Mouse (Mus musculus): ENCODE data around the gene Kcnj8. TPM values are rescaled to one million over a fixed set of nuclear protein-coding genes. Genes with fewer than 3 reads are reported as not detected.

Kcnj8 gene
- polyA plus RNA-seq, 1 experiment from 2014 or later = 21.0 TPM

DNA sequence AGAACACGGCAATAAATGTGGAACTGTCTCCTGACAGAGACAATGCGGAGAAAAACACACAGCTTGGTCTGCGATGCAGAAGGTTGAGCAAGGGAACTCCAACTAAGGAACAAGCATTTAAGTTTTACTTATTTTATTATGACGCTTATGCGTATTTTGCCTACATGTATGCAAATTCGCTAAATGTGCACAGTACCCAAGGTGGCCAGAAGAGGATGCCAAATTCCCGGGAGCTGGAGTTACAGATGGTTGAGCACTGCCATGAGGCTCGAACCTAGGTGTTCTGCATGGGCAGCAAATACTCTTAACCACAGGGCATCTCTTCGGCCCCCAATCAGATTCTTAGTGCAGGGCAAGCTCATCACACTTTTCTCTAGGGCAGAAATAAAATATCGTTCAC is 13.3 kb downstream of the Kcnj8 start:
- Histone ChIP-seq H3K4me1 (ENCODE audit: control insufficient read depth, insufficient read depth, low read length) (no peaks in the 10 kb centered on the region), H3K4me2 (replicated peaks; ENCODE audit: low read depth, low read length) (no peak overlapping the region), H3K27ac (ENCODE audit: low read depth, low read length) (no peak overlapping the region), H3K36me3 (ENCODE audit: control insufficient read depth, insufficient read depth, low read length) (no peaks in the 10 kb centered on the region), H3K9ac (ENCODE audit: low read depth, low read length) (no peak overlapping the region), H3K4me3 (ENCODE audit: low read length) (no peak overlapping the region), H3K27me3 (ENCODE audit: control insufficient read depth, insufficient read depth, low read length) (no peaks in the 10 kb centered on the region), H3K9me3 (ENCODE audit: control insufficient read depth, low read length) (no peaks in the 10 kb centered on the region)
- 78% methylated on average over 10 of the region's 10 CpGs for WGBS
- no peak for ATAC-seq (ENCODE audit: low FRiP score, low TSS enrichment)

GRCm38 (mm10) chr6:142555988-142556387 is 15.4 kb downstream of the Kcnj8 start:
- no peaks in the 10 kb centered on the region for H3K9me3 ChIP-seq (ENCODE audit: control insufficient read depth, low read length)
- H3K27me3 ChIP-seq (ENCODE audit: control insufficient read depth, insufficient read depth, low read length) = no peaks in the 10 kb centered on the region
- 57% methylated on average over 1 of the region's 1 CpGs for WGBS
- H3K4me3 ChIP-seq (ENCODE audit: low read length) = no peak overlapping the region
- H3K9ac ChIP-seq (ENCODE audit: low read depth, low read length) = no peak overlapping the region
- no peaks in the 10 kb centered on the region for H3K36me3 ChIP-seq (ENCODE audit: control insufficient read depth, insufficient read depth, low read length)
- H3K4me2 ChIP-seq (replicated peaks; ENCODE audit: low read depth, low read length) = no peak overlapping the region
- H3K4me1 ChIP-seq (ENCODE audit: control insufficient read depth, insufficient read depth, low read length) = 0 out of 2 replicates have a peak, but pooled peaks cover 7% of the 10 kb centered on the region
- no peak overlapping the region for H3K27ac ChIP-seq (ENCODE audit: low read depth, low read length)
- ATAC-seq (ENCODE audit: low FRiP score, low TSS enrichment) = no peak

GRCm38 (mm10) chr6:142551482-142551881 is 19.9 kb downstream of the Kcnj8 start:
- Histone ChIP-seq H3K9ac (ENCODE audit: low read depth, low read length) (no peak overlapping the region), H3K4me2 (replicated peaks; ENCODE audit: low read depth, low read length) (no peak overlapping the region), H3K27me3 (ENCODE audit: control insufficient read depth, insufficient read depth, low read length) (no peaks in the 10 kb centered on the region), H3K4me3 (ENCODE audit: low read length) (no peak overlapping the region), H3K4me1 (ENCODE audit: control insufficient read depth, insufficient read depth, low read length) (0 out of 2 replicates have a peak, but pooled peaks cover 10% of the 10 kb centered on the region), H3K36me3 (ENCODE audit: control insufficient read depth, insufficient read depth, low read length) (no peaks in the 10 kb centered on the region), H3K27ac (ENCODE audit: low read depth, low read length) (peak overlapping the region; percentile 73; the same call in 1 of the 2 replicates), H3K9me3 (ENCODE audit: control insufficient read depth, low read length) (no peaks in the 10 kb centered on the region)
- ATAC-seq (ENCODE audit: low FRiP score, low TSS enrichment) = 0 out of 2 replicates have a peak, but pooled peaks have one; percentile 55
- WGBS = 49% methylated on average over 4 of the region's 4 CpGs

GRCm38 (mm10) chr6:142550871-142551270 is 20.5 kb downstream of the Kcnj8 start:
- H3K27ac ChIP-seq (ENCODE audit: low read depth, low read length) = peak overlapping the region; percentile 73; the same call in 1 of the 2 replicates

GRCm38 (mm10) chr6:142548377-142548776 is 23.0 kb downstream of the Kcnj8 start:
- WGBS = 82% methylated on average over 2 of the region's 2 CpGs
- no peak overlapping the region for H3K4me3 ChIP-seq (ENCODE audit: low read length)
- ATAC-seq (ENCODE audit: low FRiP score, low TSS enrichment) = no peak

More at GRCm38 (mm10) chr6:142550871-142551270, 20.5 kb downstream of the Kcnj8 start:
- Histone ChIP-seq H3K4me2 (replicated peaks; ENCODE audit: low read depth, low read length) (no peak overlapping the region), H3K27me3 (ENCODE audit: control insufficient read depth, insufficient read depth, low read length) (no peaks in the 10 kb centered on the region), H3K4me1 (ENCODE audit: control insufficient read depth, insufficient read depth, low read length) (0 out of 2 replicates have a peak, but pooled peaks cover 10% of the 10 kb centered on the region), H3K9me3 (ENCODE audit: control insufficient read depth, low read length) (no peaks in the 10 kb centered on the region), H3K9ac (ENCODE audit: low read depth, low read length) (no peak overlapping the region), H3K4me3 (ENCODE audit: low read length) (no peak overlapping the region), H3K36me3 (ENCODE audit: control insufficient read depth, insufficient read depth, low read length) (no peaks in the 10 kb centered on the region)
- 24% methylated on average over 4 of the region's 4 CpGs for WGBS
- ATAC-seq (ENCODE audit: low FRiP score, low TSS enrichment) = 0 out of 2 replicates have a peak, but pooled peaks have one; percentile 49

DNA sequence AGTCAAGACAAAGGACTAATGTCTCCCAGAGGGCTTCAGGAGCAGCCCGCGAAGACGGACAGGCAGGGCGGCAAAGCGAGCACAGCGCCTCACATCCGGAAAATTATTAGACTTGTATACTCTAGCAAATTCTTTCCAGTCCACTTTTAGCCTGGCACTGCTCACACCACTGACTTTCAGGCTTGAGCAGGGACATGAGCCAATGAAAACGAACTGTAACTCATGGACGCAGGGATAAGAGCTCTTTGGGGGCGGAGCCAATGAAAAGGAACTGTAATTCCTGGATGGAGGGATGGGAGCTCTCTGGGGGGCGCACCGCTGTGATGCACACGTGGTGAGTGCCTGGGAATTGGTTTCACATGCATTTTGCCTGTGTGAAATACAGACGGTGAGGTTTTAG is 26.3 kb downstream of the Kcnj8 start:
- H3K27ac ChIP-seq (ENCODE audit: low read depth, low read length) = no peak overlapping the region
- ATAC-seq (ENCODE audit: low FRiP score, low TSS enrichment) = peak; percentile 61; the same call in 1 of the 2 replicates
- WGBS = 57% methylated on average over 14 of the region's 14 CpGs
- no peaks in the 10 kb centered on the region for H3K9me3 ChIP-seq (ENCODE audit: control insufficient read depth, low read length)
- no peaks in the 10 kb centered on the region for H3K36me3 ChIP-seq (ENCODE audit: control insufficient read depth, insufficient read depth, low read length)
- peak overlapping the region; percentile 17; the same call in 1 of the 2 replicates for H3K4me2 ChIP-seq (replicated peaks; ENCODE audit: low read depth, low read length)
- no peaks in the 10 kb centered on the region for H3K4me1 ChIP-seq (ENCODE audit: control insufficient read depth, insufficient read depth, low read length)
- no peak overlapping the region for H3K4me3 ChIP-seq (ENCODE audit: low read length)
- H3K9ac ChIP-seq (ENCODE audit: low read depth, low read length) = no peak overlapping the region
- H3K27me3 ChIP-seq (ENCODE audit: control insufficient read depth, insufficient read depth, low read length) = no peaks in the 10 kb centered on the region

More at GRCm38 (mm10) chr6:142548377-142548776, 23.0 kb downstream of the Kcnj8 start:
- Histone ChIP-seq H3K27me3 (ENCODE audit: control insufficient read depth, insufficient read depth, low read length) (no peaks in the 10 kb centered on the region), H3K36me3 (ENCODE audit: control insufficient read depth, insufficient read depth, low read length) (no peaks in the 10 kb centered on the region), H3K9me3 (ENCODE audit: control insufficient read depth, low read length) (no peaks in the 10 kb centered on the region), H3K4me2 (replicated peaks; ENCODE audit: low read depth, low read length) (no peak overlapping the region), H3K4me1 (ENCODE audit: control insufficient read depth, insufficient read depth, low read length) (0 out of 2 replicates have a peak, but pooled peaks cover 10% of the 10 kb centered on the region), H3K27ac (ENCODE audit: low read depth, low read length) (no peak overlapping the region), H3K9ac (ENCODE audit: low read depth, low read length) (no peak overlapping the region)

GRCm38 (mm10) chr6:142543648-142544047 is 27.8 kb downstream of the Kcnj8 start:
- H3K4me3 ChIP-seq (ENCODE audit: low read length) = no peak overlapping the region

DNA sequence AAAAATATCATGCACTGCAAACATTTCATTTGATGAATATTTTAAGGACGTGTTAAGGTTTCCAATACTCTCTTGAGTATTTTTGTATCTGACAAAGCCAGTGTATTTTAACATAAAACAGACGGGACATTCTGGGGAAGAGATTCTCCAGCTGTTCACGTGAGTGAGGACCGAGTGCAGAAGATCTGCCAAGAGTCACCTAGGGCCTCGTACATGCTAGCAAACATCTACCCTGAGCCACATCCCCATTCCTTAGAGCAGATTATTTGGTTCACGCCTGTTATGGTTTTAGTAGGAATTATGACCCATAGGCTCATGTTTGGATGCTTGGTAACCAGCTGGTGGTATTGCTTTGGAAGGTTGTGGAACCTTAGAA is 28.6 kb downstream of the Kcnj8 start:
- H3K9ac ChIP-seq (ENCODE audit: low read depth, low read length) = no peak overlapping the region
- no peaks in the 10 kb centered on the region for H3K9me3 ChIP-seq (ENCODE audit: control insufficient read depth, low read length)
- peak overlapping the region; percentile 1; the same call in 1 of the 2 replicates for H3K27ac ChIP-seq (ENCODE audit: low read depth, low read length)
- H3K4me2 ChIP-seq (replicated peaks; ENCODE audit: low read depth, low read length) = no peak overlapping the region
- no peaks in the 10 kb centered on the region for H3K27me3 ChIP-seq (ENCODE audit: control insufficient read depth, insufficient read depth, low read length)
- 72% methylated on average over 6 of the region's 6 CpGs for WGBS
- no peaks in the 10 kb centered on the region for H3K36me3 ChIP-seq (ENCODE audit: control insufficient read depth, insufficient read depth, low read length)
- no peak for ATAC-seq (ENCODE audit: low FRiP score, low TSS enrichment)
- no peaks in the 10 kb centered on the region for H3K4me1 ChIP-seq (ENCODE audit: control insufficient read depth, insufficient read depth, low read length)
- no peak overlapping the region for H3K4me3 ChIP-seq (ENCODE audit: low read length)

More at GRCm38 (mm10) chr6:142543648-142544047, 27.8 kb downstream of the Kcnj8 start:
- H3K27me3 ChIP-seq (ENCODE audit: control insufficient read depth, insufficient read depth, low read length) = no peaks in the 10 kb centered on the region
- WGBS = 67% methylated on average over 4 of the region's 4 CpGs
- H3K4me2 ChIP-seq (replicated peaks; ENCODE audit: low read depth, low read length) = no peak overlapping the region
- ATAC-seq (ENCODE audit: low FRiP score, low TSS enrichment) = no peak
- H3K27ac ChIP-seq (ENCODE audit: low read depth, low read length) = no peak overlapping the region
- H3K36me3 ChIP-seq (ENCODE audit: control insufficient read depth, insufficient read depth, low read length) = no peaks in the 10 kb centered on the region
- H3K4me1 ChIP-seq (ENCODE audit: control insufficient read depth, insufficient read depth, low read length) = no peaks in the 10 kb centered on the region
- no peaks in the 10 kb centered on the region for H3K9me3 ChIP-seq (ENCODE audit: control insufficient read depth, low read length)
- H3K9ac ChIP-seq (ENCODE audit: low read depth, low read length) = no peak overlapping the region

- ATAC-seq (ENCODE audit: low FRiP score, low TSS enrichment) = peak; percentile 17; the same call in 1 of the 2 replicates
- Histone ChIP-seq H3K27me3 (ENCODE audit: control insufficient read depth, insufficient read depth, low read length) (no peaks in the 10 kb centered on the region), H3K9ac (ENCODE audit: low read depth, low read length) (no peak overlapping the region), H3K36me3 (ENCODE audit: control insufficient read depth, insufficient read depth, low read length) (no peaks in the 10 kb centered on the region), H3K27ac (ENCODE audit: low read depth, low read length) (peak overlapping the region; percentile 75), H3K4me1 (ENCODE audit: control insufficient read depth, insufficient read depth, low read length) (no peaks in the 10 kb centered on the region), H3K9me3 (ENCODE audit: control insufficient read depth, low read length) (no peaks in the 10 kb centered on the region), H3K4me3 (ENCODE audit: low read length) (no peak overlapping the region), H3K4me2 (replicated peaks; ENCODE audit: low read depth, low read length) (no peak overlapping the region)
- WGBS = 51% methylated on average over 8 of the region's 8 CpGs
These were observed 29.2 kb downstream of the Kcnj8 start for GRCm38 (mm10) chr6:142542082-142542799.

All from kidney, embryonic 14.5 days (tissue).